Mouse (Mus musculus) E14TG2a.4 (cell line): ENCODE data around the gene Usp3.

Experiments used
- H3K27me3 ChIP-seq: 2 replicates; pipeline ENCODE4 v1.6.1; 2014; ENCODE audit warnings: low read length, control low read depth; ENCODE audit not compliant: insufficient read depth
- H3K36me3 ChIP-seq: 2 replicates; pipeline ENCODE4 v1.6.1; 2014; ENCODE audit warnings: low read length, control low read depth; ENCODE audit not compliant: insufficient read depth
- H3K4me1 ChIP-seq: replicated peaks from 2 replicates; pipeline ENCODE4 v1.6.1; 2014; ENCODE audit warnings: low read depth, low read length, control low read depth
- H3K4me3 ChIP-seq: replicated peaks from 2 replicates; pipeline ENCODE4 v1.5.1; 2014; ENCODE audit warnings: mild to moderate bottlenecking, low read length
- H3K9me3 ChIP-seq: 2 replicates; pipeline ENCODE4 v1.6.1; 2014; ENCODE audit warnings: low read length, control low read depth
- CTCF ChIP-seq: conservative IDR thresholded peaks from 2 replicates; pipeline ENCODE4 v1.5.1; 2014; ENCODE audit warnings: low read length
- NANOG ChIP-seq: IDR thresholded peaks from 2 replicates; pipeline ENCODE4 v1.6.1; 2014; ENCODE audit warnings: borderline replicate concordance, low read length, mixed read lengths
- POU5F1 ChIP-seq: IDR thresholded peaks from 2 replicates; pipeline ENCODE4 v1.6.1; 2014; ENCODE audit warnings: low read length, borderline replicate concordance

The Usp3 gene

GRCm38 (mm10) chr9:66608817-66609345, 15.9 kb upstream of the Usp3 start:
- no peak overlapping the region for H3K4me3 ChIP-seq
- H3K27me3 ChIP-seq = peaks cover 33% of the 10 kb centered on the region
- H3K4me1 ChIP-seq = no peaks in the 10 kb centered on the region
- H3K9me3 ChIP-seq = peaks cover 5% of the 10 kb centered on the region
- TF ChIP-seq POU5F1 = no peak
- no peak for TF ChIP-seq CTCF
- no peak for TF ChIP-seq NANOG
- no peaks in the 10 kb centered on the region for H3K36me3 ChIP-seq

GRCm38 (mm10) chr9:66606851-66607250, 13.9 kb upstream of the Usp3 start:
- H3K36me3 ChIP-seq = no peaks in the 10 kb centered on the region
- no peaks in the 10 kb centered on the region for H3K9me3 ChIP-seq
- peaks cover 38% of the 10 kb centered on the region for H3K27me3 ChIP-seq
- H3K4me3 ChIP-seq = no peak overlapping the region
- TF ChIP-seq CTCF (no peak), POU5F1 (no peak), NANOG (no peak)
- no peaks in the 10 kb centered on the region for H3K4me1 ChIP-seq

GRCm38 (mm10) chr9:66605876-66606750, 13.2 kb upstream of the Usp3 start:
- Histone ChIP-seq H3K9me3 (no peaks in the 10 kb centered on the region), H3K27me3 (peaks cover 39% of the 10 kb centered on the region), H3K4me1 (no peaks in the 10 kb centered on the region), H3K36me3 (no peaks in the 10 kb centered on the region), H3K4me3 (no peak overlapping the region)
- TF ChIP-seq NANOG = no peak
- no peak for TF ChIP-seq POU5F1
- no peak for TF ChIP-seq CTCF

- H3K9me3 ChIP-seq = no peaks in the 10 kb centered on the region
- H3K27me3 ChIP-seq = peaks cover 41% of the 10 kb centered on the region
- H3K4me1 ChIP-seq = peaks cover 7% of the 10 kb centered on the region
- H3K4me3 ChIP-seq = no peak overlapping the region
- TF ChIP-seq POU5F1 (no peak), CTCF (no peak), NANOG (no peak)
- no peaks in the 10 kb centered on the region for H3K36me3 ChIP-seq
Observed at GRCm38 (mm10) chr9:66604349-66605206, 11.6 kb upstream of the Usp3 start.

- peaks cover 41% of the 10 kb centered on the region for H3K27me3 ChIP-seq
- H3K9me3 ChIP-seq = no peaks in the 10 kb centered on the region
- TF ChIP-seq POU5F1 (no peak), NANOG (no peak), CTCF (no peak)
- no peaks in the 10 kb centered on the region for H3K36me3 ChIP-seq
- H3K4me3 ChIP-seq = no peak overlapping the region
- peaks cover 12% of the 10 kb centered on the region for H3K4me1 ChIP-seq
Observed at GRCm38 (mm10) chr9:66603907-66604306, 11.0 kb upstream of the Usp3 start.

GRCm38 (mm10) chr9:66601006-66601405, 8.1 kb upstream of the Usp3 start:
- TF ChIP-seq POU5F1 = no peak
- no peak for TF ChIP-seq CTCF
- no peak for TF ChIP-seq NANOG
- H3K9me3 ChIP-seq = no peaks in the 10 kb centered on the region
- H3K27me3 ChIP-seq = peaks cover 41% of the 10 kb centered on the region
- no peak overlapping the region for H3K4me3 ChIP-seq
- H3K36me3 ChIP-seq = no peaks in the 10 kb centered on the region
- H3K4me1 ChIP-seq = peaks cover 30% of the 10 kb centered on the region

- Histone ChIP-seq H3K4me1 (peaks cover 30% of the 10 kb centered on the region), H3K9me3 (no peaks in the 10 kb centered on the region), H3K27me3 (peaks cover 41% of the 10 kb centered on the region), H3K4me3 (no peak overlapping the region), H3K36me3 (no peaks in the 10 kb centered on the region)
- TF ChIP-seq NANOG = no peak
- TF ChIP-seq POU5F1 = no peak
- TF ChIP-seq CTCF = no peak
Observed at GRCm38 (mm10) chr9:66600551-66600950, 7.6 kb upstream of the Usp3 start.

GRCm38 (mm10) chr9:66599577-66599976, 6.6 kb upstream of the Usp3 start:
- no peak for TF ChIP-seq CTCF
- no peak for TF ChIP-seq NANOG
- no peak for TF ChIP-seq POU5F1
- no peaks in the 10 kb centered on the region for H3K36me3 ChIP-seq
- no peaks in the 10 kb centered on the region for H3K9me3 ChIP-seq

More at GRCm38 (mm10) chr9:66599577-66599976, 6.6 kb upstream of the Usp3 start:
- H3K27me3 ChIP-seq = peaks cover 42% of the 10 kb centered on the region
- peaks cover 30% of the 10 kb centered on the region for H3K4me1 ChIP-seq
- H3K4me3 ChIP-seq = no peak overlapping the region
